Mouse (Mus musculus) intestine, embryonic 16.5 days (tissue): ENCODE data around the gene Adam1b. TPM values are rescaled to one million over a fixed set of nuclear protein-coding genes. Genes with fewer than 3 reads are reported as not detected.
"Not testable (repeated sequence)": the region's sequence is repeated elsewhere in the genome, so short reads cannot be mapped to it uniquely, and the experiment has no call there.

Experiments used
- ATAC-seq: fragments of 200-750 bp; cut with Nextera tagmentation; 2 replicates; pipeline ENCODE4 v1.8.0; 2017; ENCODE audit warnings: moderate TSS enrichment, moderate library complexity
- H3K27ac ChIP-seq: fragments of 300-500 bp; sonication (generic); 2 replicates; pipeline ENCODE4 v1.5.1; 2014; ENCODE audit warnings: mild to moderate bottlenecking, low read length
- H3K27me3 ChIP-seq: fragments of 300-500 bp; sonication (generic); replicated peaks from 2 replicates; pipeline ENCODE4 v1.6.1; 2014; ENCODE audit warnings: low read length, control low read depth, mixed read lengths; ENCODE audit not compliant: control insufficient read depth, insufficient read depth
- H3K36me3 ChIP-seq: fragments of 300-500 bp; sonication (generic); 2 replicates; pipeline ENCODE4 v1.6.1; 2014; ENCODE audit warnings: low read length, control low read depth; ENCODE audit not compliant: control insufficient read depth, insufficient read depth
- H3K4me1 ChIP-seq: fragments of 300-500 bp; sonication (generic); 2 replicates; pipeline ENCODE4 v1.6.1; 2014; ENCODE audit warnings: low read length, control low read depth, mixed read lengths; ENCODE audit not compliant: control insufficient read depth, insufficient read depth
- H3K4me2 ChIP-seq: fragments of 300-500 bp; sonication (generic); 2 replicates; pipeline ENCODE4 v1.6.1; 2014; ENCODE audit warnings: low read depth, low read length, control low read depth
- H3K4me3 ChIP-seq: fragments of 300-500 bp; sonication (generic); 2 replicates; pipeline ENCODE4 v1.5.1; 2014; ENCODE audit warnings: mild to moderate bottlenecking, low read length
- H3K9ac ChIP-seq: fragments of 300-500 bp; sonication (generic); 2 replicates; pipeline ENCODE4 v1.6.1; 2014; ENCODE audit warnings: low read depth, low read length
- H3K9me3 ChIP-seq: fragments of 300-500 bp; sonication (generic); 2 replicates; pipeline ENCODE4 v1.6.1; 2016; ENCODE audit warnings: low read length, control low read depth; ENCODE audit not compliant: control insufficient read depth
- WGBS: fragments of 180-500 bp; shearing (Covaris S2); extraction: QIAGEN DNeasy Blood & Tissue Kit; methylation state at CpG from one replicate; pipeline ENCODE4 v1.1.7; 2014; 5-methylcytosine and 5-hydroxymethylcytosine counted together
- polyA plus RNA-seq: library from polyadenylated mRNA; unstranded; fragments of >200 nt; fragmentation: Nextera tagmentation; extraction: Ambion mirVana; gene quantifications from 2 replicates; pipeline ENCODE4 v1.2.1, GENCODE M21; 2015

The Adam1b gene
- polyA plus RNA-seq, 1 experiment from 2014 or later: not detected

- Histone ChIP-seq H3K9me3 (no peaks in the 10 kb centered on the region), H3K27me3 (no peaks in the 10 kb centered on the region), H3K36me3 (peaks cover 13% of the 10 kb centered on the region; the same call in 1 of the 2 replicates), H3K4me2 (no peak overlapping the region), H3K4me3 (no peak overlapping the region), H3K27ac (no peak overlapping the region), H3K4me1 (0 out of 2 replicates have a peak, but pooled peaks cover 2% of the 10 kb centered on the region), H3K9ac (no peak overlapping the region)
- no peak for ATAC-seq
- WGBS: 84% methylated on average over 2 of the region's 2 CpGs
These were observed 34.4 kb upstream of the Adam1b start for GRCm38 (mm10) chr5:121537588-121537987.

- H3K4me3 ChIP-seq: no peak overlapping the region
- H3K9ac ChIP-seq: no peak overlapping the region
- no peak overlapping the region for H3K27ac ChIP-seq
- no peaks in the 10 kb centered on the region for H3K27me3 ChIP-seq
- 69% methylated on average over 7 of the region's 7 CpGs for WGBS
- H3K9me3 ChIP-seq: no peaks in the 10 kb centered on the region
- H3K36me3 ChIP-seq: peaks cover 17% of the 10 kb centered on the region
- H3K4me1 ChIP-seq: no peaks in the 10 kb centered on the region
- no peak overlapping the region for H3K4me2 ChIP-seq
- ATAC-seq: no peak
These were observed 33.8 kb upstream of the Adam1b start for GRCm38 (mm10) chr5:121536921-121537555.

DNA sequence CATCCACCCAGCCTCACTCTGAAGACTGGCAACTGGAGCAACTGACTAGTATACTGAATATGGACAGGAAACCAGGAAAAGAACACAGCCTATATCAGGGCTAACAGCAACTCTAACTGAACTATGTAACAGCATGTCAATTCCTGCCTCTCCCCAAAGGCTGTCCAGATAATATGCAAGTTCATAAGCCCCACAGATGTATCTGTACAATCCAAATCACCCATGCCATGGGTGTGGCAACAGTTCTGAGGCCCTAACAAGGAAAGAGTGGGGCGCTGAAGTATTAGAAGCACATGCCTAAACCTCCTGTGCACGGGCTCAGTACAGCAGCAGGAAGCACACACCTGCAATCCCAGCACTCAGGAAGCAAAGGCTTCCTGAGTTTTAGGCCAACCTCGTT lies 31.9 kb upstream of the Adam1b start:
- H3K9me3 ChIP-seq: no peaks in the 10 kb centered on the region
- H3K36me3 ChIP-seq: peaks cover 18% of the 10 kb centered on the region
- no peak overlapping the region for H3K4me2 ChIP-seq
- H3K27ac ChIP-seq: no peak overlapping the region
- H3K4me1 ChIP-seq: no peaks in the 10 kb centered on the region
- WGBS: 84% methylated on average over 3 of the region's 3 CpGs
- no peaks in the 10 kb centered on the region for H3K27me3 ChIP-seq
- no peak for ATAC-seq
- no peak overlapping the region for H3K9ac ChIP-seq
- H3K4me3 ChIP-seq: no peak overlapping the region

GRCm38 (mm10) chr5:121534521-121534920 lies 31.3 kb upstream of the Adam1b start:
- Histone ChIP-seq H3K4me3 (no peak overlapping the region), H3K9ac (no peak overlapping the region), H3K36me3 (peaks cover 24% of the 10 kb centered on the region), H3K9me3 (no peaks in the 10 kb centered on the region), H3K27ac (no peak overlapping the region), H3K27me3 (no peaks in the 10 kb centered on the region), H3K4me1 (no peaks in the 10 kb centered on the region), H3K4me2 (no peak overlapping the region)
- 93% methylated on average over 5 of the region's 5 CpGs for WGBS
- no peak for ATAC-seq

DNA sequence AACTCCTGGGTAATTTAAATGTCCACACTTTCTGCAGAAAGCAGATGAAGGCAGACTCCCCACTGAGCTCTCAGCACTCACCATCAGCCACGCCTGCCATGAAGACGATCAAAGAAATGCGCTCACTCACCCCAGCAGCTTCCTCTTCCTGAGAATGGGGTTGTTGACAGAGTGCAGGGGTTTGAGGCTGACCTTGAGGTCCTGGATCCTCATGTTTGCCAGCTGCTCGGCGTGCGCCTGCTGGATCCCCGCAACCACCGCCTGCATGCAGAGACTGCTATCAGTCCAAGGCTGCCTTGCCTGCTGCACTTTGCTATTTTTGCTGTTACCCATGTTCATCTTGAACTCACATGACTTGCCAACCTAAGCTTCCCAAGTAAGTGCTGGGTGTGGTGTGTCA lies 23.7 kb upstream of the Adam1b start:
- WGBS: 75% methylated on average over 8 of the region's 8 CpGs

DNA sequence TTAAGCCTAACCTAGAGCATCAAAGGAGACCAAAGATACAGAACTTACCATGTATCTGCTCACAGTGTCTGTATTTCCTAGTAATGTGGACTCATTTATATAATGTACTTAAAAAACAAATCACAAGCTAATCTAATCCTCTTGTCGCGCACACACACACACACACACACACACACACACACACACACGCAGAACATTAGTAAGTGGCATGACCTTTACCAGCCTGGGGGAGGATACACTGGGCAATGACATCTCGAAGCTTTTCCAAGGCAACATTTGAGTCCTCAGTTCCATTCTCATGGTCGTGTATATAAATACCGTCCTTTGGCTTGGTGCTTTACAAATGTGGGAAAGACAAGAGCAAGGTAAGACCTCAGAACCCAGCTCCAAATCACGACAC lies 23.3 kb upstream of the Adam1b start:
- no peak overlapping the region for H3K4me2 ChIP-seq
- no peaks in the 10 kb centered on the region for H3K27me3 ChIP-seq

More for the DNA sequence above, 23.7 kb upstream of the Adam1b start:
- no peak overlapping the region for H3K27ac ChIP-seq
- no peaks in the 10 kb centered on the region for H3K9me3 ChIP-seq
- H3K4me1 ChIP-seq: no peaks in the 10 kb centered on the region
- no peak overlapping the region for H3K4me2 ChIP-seq
- H3K27me3 ChIP-seq: no peaks in the 10 kb centered on the region
- H3K9ac ChIP-seq: no peak overlapping the region
- ATAC-seq: no peak
- peaks cover 28% of the 10 kb centered on the region for H3K36me3 ChIP-seq
- H3K4me3 ChIP-seq: no peak overlapping the region

GRCm38 (mm10) chr5:121525774-121526450 lies 22.7 kb upstream of the Adam1b start:
- Histone ChIP-seq H3K4me3 (no peak overlapping the region), H3K36me3 (peaks cover 28% of the 10 kb centered on the region), H3K27me3 (no peaks in the 10 kb centered on the region), H3K4me1 (no peaks in the 10 kb centered on the region), H3K4me2 (no peak overlapping the region), H3K9ac (no peak overlapping the region), H3K9me3 (no peaks in the 10 kb centered on the region), H3K27ac (no peak overlapping the region)
- 85% methylated on average over 14 of the region's 14 CpGs for WGBS
- no peak for ATAC-seq

More for the DNA sequence above, 23.3 kb upstream of the Adam1b start:
- Histone ChIP-seq H3K9ac (no peak overlapping the region), H3K9me3 (no peaks in the 10 kb centered on the region), H3K36me3 (peaks cover 28% of the 10 kb centered on the region), H3K4me3 (no peak overlapping the region), H3K27ac (no peak overlapping the region), H3K4me1 (no peaks in the 10 kb centered on the region)
- ATAC-seq: no peak
- 90% methylated on average over 7 of the region's 7 CpGs for WGBS

DNA sequence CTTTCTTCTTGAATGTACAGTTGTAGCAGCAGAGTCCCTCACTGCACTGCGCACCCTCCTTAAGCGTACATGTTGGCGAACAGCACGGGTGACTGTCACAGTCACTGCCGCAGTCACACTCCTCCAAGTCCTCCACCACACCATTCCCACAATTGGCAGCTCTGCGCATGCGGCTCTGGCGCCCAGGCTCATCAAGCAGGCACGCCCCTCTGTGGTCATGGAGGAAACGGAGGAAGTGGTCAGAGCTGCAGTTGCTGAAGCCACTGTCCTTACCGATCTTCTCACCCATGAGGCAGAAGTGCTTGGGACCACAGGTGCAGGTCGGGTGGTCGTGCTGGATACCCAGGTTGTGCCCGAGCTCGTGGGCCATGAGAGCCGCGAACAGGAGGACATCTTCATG lies 16.5 kb upstream of the Adam1b start:
- not testable (repeated sequence) for H3K27ac ChIP-seq, H3K27me3 ChIP-seq, H3K9me3 ChIP-seq, H3K4me3 ChIP-seq, H3K36me3 ChIP-seq, ATAC-seq, H3K9ac ChIP-seq, H3K4me1 ChIP-seq, H3K4me2 ChIP-seq
- WGBS: 94% methylated on average over 10 of the region's 17 CpGs

- ATAC-seq: no peak
- no peaks in the 10 kb centered on the region for H3K27me3 ChIP-seq
- WGBS: 92% methylated on average over 9 of the region's 9 CpGs
- H3K36me3 ChIP-seq: no peaks in the 10 kb centered on the region
- no peaks in the 10 kb centered on the region for H3K9me3 ChIP-seq
- no peak overlapping the region for H3K27ac ChIP-seq
- no peak overlapping the region for H3K9ac ChIP-seq
- H3K4me1 ChIP-seq: no peaks in the 10 kb centered on the region
- no peak overlapping the region for H3K4me2 ChIP-seq
- H3K4me3 ChIP-seq: no peak overlapping the region
These were observed 15.7 kb upstream of the Adam1b start for GRCm38 (mm10) chr5:121518983-121519382.
